Mouse (Mus musculus): ENCODE measurements around the gene Spaar.
"Not testable (repeated sequence)": the region's sequence is repeated elsewhere in the genome, so short reads cannot be mapped to it uniquely, and the experiment has no call there.

The Spaar gene

DNA sequence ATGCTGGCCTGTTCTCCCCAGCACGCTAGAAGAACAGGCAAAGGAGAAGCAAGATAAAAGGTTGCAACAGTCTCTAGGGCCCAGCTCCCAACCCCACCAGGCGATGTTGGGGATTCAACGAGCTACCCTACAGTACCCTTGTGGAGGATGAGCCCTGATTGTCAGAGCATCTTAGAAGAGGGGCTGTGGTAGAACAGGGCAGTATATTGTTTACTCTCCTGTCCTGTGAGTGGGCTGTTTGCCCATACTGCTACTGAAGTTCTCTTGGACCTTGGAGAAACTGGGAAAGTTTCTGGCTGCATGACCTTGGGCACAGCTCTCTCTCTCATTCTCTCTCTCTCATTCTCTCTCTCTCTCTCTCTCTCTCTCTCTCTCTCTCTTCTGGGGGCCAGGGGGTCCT, 708 bp upstream of the Spaar start:
- no peak for DNase-seq

DNA sequence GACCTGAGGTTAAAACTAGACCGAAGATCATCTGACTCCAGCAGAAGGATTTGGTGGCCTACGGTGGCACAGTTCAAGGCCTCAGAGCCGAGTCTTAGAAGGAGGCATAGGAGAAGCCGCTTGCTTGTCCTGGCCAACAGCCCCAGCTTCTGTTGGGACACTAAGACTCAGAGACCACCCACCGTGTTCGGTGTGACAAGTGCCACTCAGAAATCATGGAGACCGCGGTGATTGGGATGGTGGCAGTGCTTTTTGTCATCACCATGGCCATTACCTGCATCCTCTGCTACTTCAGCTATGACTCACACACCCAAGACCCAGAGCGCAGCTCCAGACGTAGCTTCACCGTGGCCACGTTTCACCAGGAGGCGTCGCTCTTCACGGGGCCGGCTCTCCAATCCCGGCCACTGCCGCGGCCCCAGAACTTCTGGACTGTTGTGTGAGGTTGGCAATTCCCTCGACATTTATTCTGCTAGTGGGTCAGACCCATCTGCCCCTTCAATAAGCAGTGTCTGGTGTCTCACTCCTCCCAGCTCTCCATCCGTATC, 990 bp downstream of the Spaar start:
- DNase-seq: peak; percentile 96

DNA sequence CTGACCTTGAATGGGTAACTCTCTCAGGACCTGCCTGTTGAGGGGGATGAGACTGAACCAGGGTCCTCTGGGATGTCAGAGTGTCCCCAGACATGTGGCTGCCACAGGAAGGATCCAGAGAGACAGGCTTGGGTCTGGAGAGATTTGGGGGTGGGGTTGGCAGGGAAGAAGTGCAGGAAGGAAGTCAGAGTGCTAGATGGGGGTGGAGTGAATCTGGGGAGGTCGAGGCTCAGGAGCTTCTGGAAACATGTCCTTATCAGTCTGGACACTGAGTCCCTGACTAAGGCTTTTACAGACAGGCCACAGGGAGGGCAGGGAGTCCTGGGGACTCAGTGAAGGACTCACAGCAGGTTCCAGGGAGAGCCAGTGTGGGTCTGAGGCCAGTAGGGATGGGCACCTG, 2.3 kb downstream of the Spaar start:
- DNase-seq: peak; percentile 97

DNA sequence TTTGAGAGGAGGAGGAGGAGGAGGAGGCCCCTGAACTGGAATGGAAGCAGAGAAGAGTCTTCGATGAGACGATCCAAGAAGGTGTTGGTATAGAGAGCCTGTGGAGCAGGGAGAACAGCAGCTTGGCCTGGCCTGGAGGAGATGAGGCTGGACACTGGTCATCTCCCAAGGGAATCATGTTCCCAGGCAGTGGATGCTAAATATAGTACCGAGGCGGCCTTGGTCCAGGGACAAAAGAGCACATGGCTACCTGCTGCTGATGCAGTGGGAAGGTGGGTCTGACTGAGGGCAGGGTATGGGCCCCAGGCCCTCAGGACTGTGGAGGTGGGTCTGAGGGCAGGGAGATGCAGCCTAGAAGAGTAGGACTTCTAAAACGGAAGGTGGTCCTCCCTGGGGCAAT, 3.4 kb downstream of the Spaar start:
- peak; percentile 97 for DNase-seq

DNA sequence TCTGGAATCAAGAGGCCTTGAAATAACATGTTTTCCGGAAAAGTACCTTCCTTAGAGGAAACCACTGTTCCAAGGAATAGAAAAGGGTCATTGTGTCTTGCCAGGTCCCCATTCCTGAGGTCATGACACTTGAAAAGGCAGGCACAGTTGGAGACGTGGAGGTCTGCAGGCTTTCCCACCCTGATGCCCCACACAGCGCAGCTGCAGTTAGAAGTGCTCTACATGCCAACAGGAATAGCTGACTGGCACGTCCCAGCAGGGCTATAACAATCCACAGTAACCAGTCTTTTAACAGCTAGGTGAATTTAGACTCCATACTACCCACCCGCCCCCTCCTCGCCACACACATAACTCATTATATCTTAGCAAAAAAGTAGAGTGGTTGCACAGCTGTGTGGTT, 7.3 kb downstream of the Spaar start:
- DNase-seq: peak; percentile 80

GRCm38 (mm10) chr4:43738989-43739674, 9.3 kb downstream of the Spaar start:
- peak; percentile 60 for DNase-seq

DNA sequence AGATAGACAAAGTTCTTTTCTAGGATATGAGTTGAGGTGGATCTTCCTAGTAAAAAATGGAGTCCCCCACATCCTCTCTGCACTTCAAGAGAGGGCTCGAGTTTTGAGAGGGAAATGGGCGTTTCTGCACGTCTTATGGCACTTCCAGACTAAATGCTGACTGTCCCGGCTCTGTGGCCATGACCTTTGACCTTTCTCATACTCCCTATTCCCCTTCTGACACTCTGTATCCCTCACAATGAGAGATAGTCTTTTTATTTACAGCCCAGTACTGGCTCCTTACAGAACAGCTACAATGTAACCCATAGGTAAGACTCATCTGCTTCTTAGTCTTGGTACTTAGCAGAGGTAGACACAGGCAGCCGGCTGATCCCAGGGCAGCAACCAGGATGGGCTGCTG, 11.7 kb downstream of the Spaar start:
- DNase-seq: no peak

DNA sequence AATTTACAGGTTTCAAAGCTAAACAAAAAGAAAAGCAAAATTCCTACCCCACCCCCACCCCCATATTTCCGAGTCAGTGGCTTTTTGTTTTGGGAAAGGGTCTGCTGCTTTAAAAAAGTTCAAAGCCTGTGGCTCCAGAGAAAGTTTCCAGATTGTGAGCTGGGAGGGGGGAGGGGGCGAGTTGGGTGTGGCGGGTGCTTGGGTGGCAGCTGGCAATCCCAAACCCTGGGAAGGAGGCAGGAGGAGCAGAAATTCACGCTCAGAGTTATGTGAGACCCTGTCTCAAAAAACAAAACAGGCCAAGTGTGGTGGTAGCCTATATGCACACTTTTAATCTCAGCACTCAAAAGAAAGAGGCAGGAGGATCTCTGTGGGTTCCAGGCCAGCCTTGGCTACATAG, 12.8 kb downstream of the Spaar start:
- peak; percentile 78 for DNase-seq

- no peak for DNase-seq
These were observed 13.3 kb downstream of the Spaar start for GRCm38 (mm10) chr4:43743099-43743498.

DNA sequence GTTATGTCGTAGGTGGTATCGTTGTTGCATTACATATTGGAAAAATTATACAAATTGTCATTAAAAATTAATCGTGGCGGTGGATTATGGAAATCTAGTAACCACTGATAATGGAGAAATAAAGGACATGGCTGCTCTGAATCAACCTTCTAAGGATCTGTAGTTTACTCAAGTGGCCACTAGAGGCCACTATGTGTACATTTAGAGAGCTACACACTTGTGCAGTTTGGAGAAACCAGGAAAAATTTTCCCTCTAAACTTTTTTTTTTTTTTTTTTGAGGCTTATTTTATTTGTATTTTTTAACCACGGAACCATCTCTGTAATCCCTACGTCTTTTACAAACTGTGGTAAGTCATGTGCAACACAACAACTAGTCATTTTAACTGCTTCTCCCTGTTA, 15.4 kb downstream of the Spaar start:
- DNase-seq: no peak

GRCm38 (mm10) chr4:43757213-43757612, 27.4 kb downstream of the Spaar start:
- DNase-seq: peak; percentile 97

- peak; percentile 94 for DNase-seq
These were observed 30.0 kb downstream of the Spaar start for GRCm38 (mm10) chr4:43759571-43760418.

DNA sequence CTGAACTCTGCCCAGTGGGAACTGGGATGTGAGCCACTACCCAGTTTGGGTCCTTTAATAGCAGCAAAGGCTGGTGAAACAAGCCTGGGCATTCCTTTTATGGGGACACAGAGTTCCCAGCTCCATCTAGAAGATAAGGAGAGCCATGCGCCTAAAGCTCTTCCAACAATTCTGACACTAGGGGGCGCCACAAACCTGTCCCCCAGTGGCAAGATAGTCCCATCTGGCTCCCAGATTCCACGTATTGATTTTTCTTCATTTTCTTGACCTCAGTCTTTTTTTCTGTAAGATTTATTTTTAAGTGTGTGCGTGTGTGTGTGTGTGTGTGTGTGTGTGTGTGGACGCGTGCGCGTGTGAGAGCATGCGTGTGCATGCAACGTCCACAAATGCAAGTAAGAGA, 30.6 kb downstream of the Spaar start:
- DNase-seq: peak; percentile 93

GRCm38 (mm10) chr4:43761336-43761735, 31.5 kb downstream of the Spaar start:
- DNase-seq: no peak

DNA sequence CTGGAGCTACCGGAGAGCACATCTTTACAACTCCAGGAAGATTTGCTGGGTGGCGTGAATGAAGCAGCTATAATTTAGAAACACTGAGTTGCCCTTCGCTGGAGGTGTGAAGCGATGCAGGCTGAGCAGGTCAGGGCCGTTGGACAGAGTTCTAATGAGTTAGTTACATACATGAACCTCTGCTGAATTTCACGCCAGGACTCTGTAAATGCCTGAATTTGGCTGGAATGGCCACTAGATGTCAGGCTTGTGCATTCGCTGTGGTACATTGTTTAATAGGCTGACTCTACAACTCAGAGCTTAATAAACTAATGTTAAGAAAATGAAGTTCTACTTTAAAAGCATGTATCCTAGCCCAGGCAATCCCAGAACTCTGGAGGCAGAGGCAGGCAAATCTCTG, 33.6 kb downstream of the Spaar start:
- DNase-seq: peak; percentile 82

DNA sequence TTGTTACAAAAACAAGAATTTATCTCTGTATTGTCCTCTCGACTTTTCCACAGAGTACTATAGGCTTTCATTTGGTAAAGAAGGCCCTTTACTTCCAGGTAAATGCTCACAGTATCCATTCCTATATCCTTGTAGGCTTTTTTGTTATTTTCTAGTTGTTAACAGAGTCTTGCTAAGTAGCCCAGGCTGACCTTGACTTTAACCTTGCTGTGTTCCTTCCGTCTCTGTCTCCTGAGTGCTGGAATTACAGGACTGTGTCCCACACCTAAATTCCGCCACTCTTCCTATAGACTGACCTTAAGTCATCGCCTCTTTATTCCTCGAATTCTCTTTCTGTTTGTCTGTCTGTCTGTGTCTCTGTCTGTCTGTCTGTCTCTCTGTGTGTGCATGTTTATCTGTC, 38.5 kb downstream of the Spaar start:
- DNase-seq: peak; percentile 49

DNA sequence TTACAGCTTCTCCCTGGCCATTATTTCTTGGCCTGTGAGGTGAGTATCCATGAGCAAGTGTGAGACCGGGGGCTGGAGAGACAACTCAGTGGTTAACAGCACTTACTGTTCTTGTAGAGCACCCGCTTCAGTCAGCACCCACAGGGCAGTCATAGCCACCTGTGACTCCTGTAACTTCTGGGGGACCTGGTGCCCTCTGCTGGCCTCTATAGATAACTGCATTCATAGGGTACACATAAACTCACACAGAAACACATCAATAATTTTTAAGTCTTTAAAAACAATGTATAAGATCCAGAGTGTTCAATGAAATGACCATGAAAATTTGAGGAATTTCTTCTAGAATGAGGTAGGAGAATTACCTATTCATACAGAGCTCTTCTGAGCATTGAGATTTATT, 39.5 kb downstream of the Spaar start:
- peak; percentile 50 for DNase-seq

DNA sequence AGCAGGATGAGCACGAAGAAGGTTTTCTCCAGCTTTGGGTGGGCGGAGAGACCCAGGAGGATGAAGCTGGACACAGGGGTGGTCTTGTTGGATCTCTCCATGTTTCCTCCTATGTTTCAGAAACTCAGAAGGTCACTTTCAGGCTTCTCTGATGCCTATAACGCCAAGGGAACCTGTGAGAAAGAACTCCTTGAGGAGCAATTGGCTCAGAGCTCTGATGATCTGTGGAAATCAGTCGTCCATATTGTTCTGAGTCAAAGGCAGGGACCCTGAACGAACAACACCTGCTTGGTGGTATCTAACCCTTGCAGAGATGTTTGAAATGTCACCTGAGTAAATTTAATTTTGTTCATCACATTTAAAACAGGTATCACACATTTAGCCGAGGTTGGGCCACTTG, 41.1 kb downstream of the Spaar start, which contains the start of gene Olfr159:
TSS of gene Olfr159 (minus strand) at position 101 of the 400 bp plus-strand sequence.
- DNase-seq: no peak

- DNase-seq: peak; percentile 76
These were observed 41.8 kb downstream of the Spaar start for GRCm38 (mm10) chr4:43771626-43772025.

DNA sequence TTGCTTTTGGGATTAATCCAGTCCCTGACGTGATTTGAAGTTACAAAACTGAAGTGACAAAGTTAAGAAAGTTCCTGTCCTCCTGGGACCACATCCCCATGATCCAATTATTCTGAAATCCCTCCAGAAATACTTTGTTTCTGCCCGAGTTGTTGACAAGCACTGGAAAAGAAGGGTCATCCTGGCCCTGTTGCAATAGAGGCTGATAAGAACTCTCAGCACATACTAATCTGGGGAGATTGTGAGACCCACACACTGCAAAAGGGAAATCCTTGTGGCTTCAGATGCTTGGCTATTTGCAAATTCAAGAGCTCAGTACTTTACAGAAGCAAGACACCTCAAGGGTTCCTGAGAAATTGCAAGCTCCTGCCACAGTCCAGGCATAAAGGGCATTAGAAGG, 42.5 kb downstream of the Spaar start:
- DNase-seq: peak; percentile 90

- DNase-seq: no peak
These were observed 65.5 kb downstream of the Spaar start for GRCm38 (mm10) chr4:43795296-43795695.

GRCm38 (mm10) chr4:43795844-43796243, 66.0 kb downstream of the Spaar start:
- not testable (repeated sequence) for DNase-seq

GRCm38 (mm10) chr4:43798936-43799335, 69.1 kb downstream of the Spaar start:
- DNase-seq: no peak

Data from heart, adult 11 months (tissue).